Mouse (Mus musculus) thymus, adult 2 months (tissue): ENCODE measurements around the gene Fry. TPM values are rescaled to one million over a fixed set of nuclear protein-coding genes. Genes with fewer than 3 reads are reported as not detected.

ENCODE experiments used
- DNase-seq: peaks from one replicate; pipeline ENCODE4 v3.0.0; 2021
- H3K27ac ChIP-seq: fragments of 200-500 bp; 2 replicates; pipeline ENCODE4 v1.5.1; 2012; ENCODE audit warnings: low read length, control low read depth; ENCODE audit not compliant: control insufficient read depth, insufficient read depth
- H3K27me3 ChIP-seq: fragments of 200-500 bp; 2 replicates; pipeline ENCODE4 v1.6.1; 2012; ENCODE audit warnings: mild to moderate bottlenecking, low read length, moderate library complexity, mixed read lengths; ENCODE audit not compliant: control insufficient read depth, insufficient read depth
- H3K36me3 ChIP-seq: fragments of 200-500 bp; 2 replicates; pipeline ENCODE4 v1.6.1; 2012; ENCODE audit warnings: mild to moderate bottlenecking, low read length, moderate library complexity; ENCODE audit not compliant: control insufficient read depth, insufficient read depth
- H3K4me1 ChIP-seq: fragments of 200-500 bp; replicated peaks from 2 replicates; pipeline ENCODE4 v1.6.1; 2012; ENCODE audit warnings: low read length; ENCODE audit not compliant: control insufficient read depth, insufficient read depth
- H3K4me3 ChIP-seq: fragments of 200-500 bp; 2 replicates; pipeline ENCODE4 v1.5.1; 2012; ENCODE audit warnings: mild to moderate bottlenecking, low read length, control low read depth, moderate library complexity; ENCODE audit not compliant: control insufficient read depth, insufficient read depth
- CTCF ChIP-seq: fragments of 200-500 bp; IDR thresholded peaks from 2 replicates; pipeline ENCODE4 v1.5.1; 2012; ENCODE audit warnings: mild to moderate bottlenecking, control low read depth, low read length, moderate library complexity, borderline replicate concordance; ENCODE audit not compliant: control insufficient read depth, poor library complexity, insufficient read depth; ENCODE audit errors: extremely low read depth
- POLR2A ChIP-seq: fragments of 200-500 bp; IDR thresholded peaks from 2 replicates; pipeline ENCODE4 v1.6.1; 2012; ENCODE audit warnings: mild to moderate bottlenecking, low read length, control low read depth, moderate library complexity; ENCODE audit not compliant: control insufficient read depth, poor library complexity, insufficient read depth; ENCODE audit errors: extremely low read depth
- WGBS: fragments of 180-500 bp; shearing (Covaris S2); methylation state at CpG from one replicate; pipeline ENCODE4 v1.1.7; 2018; 5-methylcytosine and 5-hydroxymethylcytosine counted together
- polyA plus RNA-seq: library from polyadenylated mRNA; depleted of rRNA; stranded (reverse); fragments of >200 nt; gene quantifications from 2 replicates; pipeline ENCODE4 v1.2.3, GENCODE M21; 2012; rRNA removed

Gene Fry
- polyA plus RNA-seq, 1 experiment = 9.8 TPM

- TF ChIP-seq POLR2A = no peak
- TF ChIP-seq CTCF = no peak
- WGBS = 90% methylated on average over 2 of the region's 2 CpGs
- Histone ChIP-seq H3K36me3 (peaks cover 5% of the 10 kb centered on the region), H3K4me3 (no peak overlapping the region), H3K4me1 (no peaks in the 10 kb centered on the region), H3K27ac (no peak overlapping the region), H3K27me3 (no peaks in the 10 kb centered on the region)
- DNase-seq = no peak
These were observed 424.7 kb downstream of the Fry start for GRCm38 (mm10) chr5:150543184-150543583.

Other genes starting within 250 kb of the Fry start
- 0.13 and 0.26 TPM in 2 replicates for gene Rxfp2, start 100.0 kb upstream of the Fry start, polyA plus RNA-seq